Mouse (Mus musculus) neural tube, embryonic 11.5 days (tissue): ENCODE measurements around the gene Polr1d. TPM values are rescaled to one million over a fixed set of nuclear protein-coding genes. Genes with fewer than 3 reads are reported as not detected.

Experiments used
- ATAC-seq: fragments of 200-750 bp; cut with Nextera tagmentation; 2 replicates; pipeline ENCODE4 v1.8.0; 2017; ENCODE audit warnings: moderate number of reproducible peaks, mild to moderate bottlenecking, moderate TSS enrichment, moderate library complexity; ENCODE audit not compliant: insufficient read depth, low FRiP score, low TSS enrichment
- DNase-seq: peaks from one replicate; pipeline ENCODE4 v3.0.0-alpha.2; 2015; ENCODE audit warnings: low spot score
- H3K27ac ChIP-seq: fragments of 300-500 bp; sonication (generic); 2 replicates; pipeline ENCODE4 v1.5.1; 2014; ENCODE audit warnings: low read depth, mild to moderate bottlenecking, low read length
- H3K27me3 ChIP-seq: fragments of 300-500 bp; sonication (generic); 2 replicates; pipeline ENCODE4 v1.6.1; 2014; ENCODE audit warnings: mild to moderate bottlenecking, low read length, mixed read lengths; ENCODE audit not compliant: control insufficient read depth, insufficient read depth
- H3K36me3 ChIP-seq: fragments of 300-500 bp; sonication (generic); 2 replicates; pipeline ENCODE4 v1.6.1; 2014; ENCODE audit warnings: mild to moderate bottlenecking, low read length, moderate library complexity, mixed read lengths; ENCODE audit not compliant: control insufficient read depth, insufficient read depth
- H3K4me1 ChIP-seq: fragments of 300-500 bp; sonication (generic); 2 replicates; pipeline ENCODE4 v1.6.1; 2014; ENCODE audit warnings: low read length, mixed read lengths; ENCODE audit not compliant: control insufficient read depth, insufficient read depth
- H3K4me2 ChIP-seq: fragments of 300-500 bp; sonication (generic); 2 replicates; pipeline ENCODE4 v1.6.1; 2014; ENCODE audit warnings: low read depth, mild to moderate bottlenecking, moderate library complexity
- H3K4me3 ChIP-seq: fragments of 300-500 bp; sonication (generic); 2 replicates; pipeline ENCODE4 v1.5.1; 2014; ENCODE audit warnings: low read depth, low read length
- H3K9ac ChIP-seq: fragments of 300-500 bp; sonication (generic); 2 replicates; pipeline ENCODE4 v1.6.1; 2014; ENCODE audit warnings: mild to moderate bottlenecking, low read length
- H3K9me3 ChIP-seq: fragments of 300-500 bp; sonication (generic); 2 replicates; pipeline ENCODE4 v1.6.1; 2016; ENCODE audit warnings: low read length; ENCODE audit not compliant: control insufficient read depth
- WGBS: fragments of 180-500 bp; shearing (Covaris S2); extraction: QIAGEN DNeasy Blood & Tissue Kit; methylation state at CpG from one replicate; pipeline ENCODE4 v1.1.7; 2014; 5-methylcytosine and 5-hydroxymethylcytosine counted together
- polyA plus RNA-seq: library from polyadenylated mRNA; unstranded; fragments of >200 nt; fragmentation: Nextera tagmentation; extraction: Ambion mirVana; gene quantifications from 2 replicates; pipeline ENCODE4 v1.2.1, GENCODE M21; 2014

The Polr1d gene
- polyA plus RNA-seq, 1 experiment from 2014 or later, result 106 TPM

GRCm38 (mm10) chr5:147053071-147053470 is 23.8 kb upstream of the Polr1d start:
- H3K4me3 ChIP-seq, result no peak overlapping the region
- no peaks in the 10 kb centered on the region; the same call in 1 of the 2 replicates for H3K4me1 ChIP-seq
- H3K4me2 ChIP-seq, result no peak overlapping the region
- H3K36me3 ChIP-seq, result no peaks in the 10 kb centered on the region
- H3K27me3 ChIP-seq, result no peaks in the 10 kb centered on the region
- no peak overlapping the region for H3K27ac ChIP-seq
- no peak overlapping the region for H3K9ac ChIP-seq
- 91% methylated on average over 6 of the region's 6 CpGs for WGBS
- H3K9me3 ChIP-seq, result no peaks in the 10 kb centered on the region
- DNase-seq (no peak), ATAC-seq (no peak)

DNA sequence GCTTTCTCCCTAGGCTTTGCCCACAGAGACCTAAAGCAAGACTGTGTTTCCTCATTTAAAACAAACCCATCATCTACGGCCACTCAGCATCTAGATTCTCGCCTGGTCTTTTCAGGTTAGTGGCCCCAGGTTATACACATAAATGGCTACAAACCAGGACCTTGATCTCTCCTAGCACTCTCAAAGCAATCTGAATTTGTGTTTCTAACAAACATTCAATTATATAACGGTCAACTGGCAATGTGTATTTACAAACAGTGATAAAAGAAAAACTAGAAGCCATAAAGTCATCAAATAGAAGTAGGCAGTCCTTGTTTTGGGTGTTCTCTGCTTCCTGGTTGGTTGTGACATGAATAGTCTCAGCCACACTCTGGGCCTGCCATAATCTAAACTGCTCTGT is 23.4 kb upstream of the Polr1d start:
- no peaks in the 10 kb centered on the region for H3K27me3 ChIP-seq
- H3K9me3 ChIP-seq, result no peaks in the 10 kb centered on the region
- no peak overlapping the region for H3K9ac ChIP-seq
- no peak overlapping the region for H3K4me3 ChIP-seq
- ATAC-seq, result no peak
- 87% methylated on average over 3 of the region's 3 CpGs for WGBS
- H3K4me1 ChIP-seq, result no peaks in the 10 kb centered on the region; the same call in 1 of the 2 replicates
- H3K4me2 ChIP-seq, result no peak overlapping the region
- no peak for DNase-seq
- no peak overlapping the region for H3K27ac ChIP-seq
- no peaks in the 10 kb centered on the region for H3K36me3 ChIP-seq

DNA sequence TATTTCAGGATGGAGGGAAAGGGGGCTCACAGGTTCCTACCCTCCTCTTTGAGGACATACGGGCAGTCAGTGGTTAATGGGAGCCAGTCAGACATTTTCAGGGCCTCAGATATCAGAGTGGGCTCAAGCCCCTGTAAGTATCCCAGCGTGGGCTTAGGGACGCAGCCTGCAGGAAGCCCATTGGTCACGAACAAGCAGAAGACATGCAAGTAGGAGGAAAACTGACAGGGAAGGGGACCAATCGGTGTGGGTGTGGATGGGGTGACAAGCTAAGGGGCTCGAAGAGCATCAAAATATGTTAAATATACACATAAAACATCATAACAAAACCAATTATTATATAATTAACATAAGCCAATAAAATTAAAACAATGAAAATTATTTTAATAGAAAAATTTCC is 22.5 kb upstream of the Polr1d start:
- H3K36me3 ChIP-seq, result no peaks in the 10 kb centered on the region
- H3K27ac ChIP-seq, result no peak overlapping the region
- ATAC-seq, result no peak
- no peaks in the 10 kb centered on the region for H3K27me3 ChIP-seq
- no peak overlapping the region for H3K9ac ChIP-seq
- no peak overlapping the region for H3K4me2 ChIP-seq
- H3K9me3 ChIP-seq, result no peaks in the 10 kb centered on the region
- 90% methylated on average over 6 of the region's 6 CpGs for WGBS
- no peaks in the 10 kb centered on the region; the same call in 1 of the 2 replicates for H3K4me1 ChIP-seq
- DNase-seq, result no peak
- no peak overlapping the region for H3K4me3 ChIP-seq

GRCm38 (mm10) chr5:147054747-147055270 is 22.0 kb upstream of the Polr1d start:
- Histone ChIP-seq H3K27ac (no peak overlapping the region), H3K4me2 (no peak overlapping the region), H3K9ac (no peak overlapping the region), H3K9me3 (no peaks in the 10 kb centered on the region), H3K4me3 (no peak overlapping the region), H3K36me3 (no peaks in the 10 kb centered on the region), H3K4me1 (no peaks in the 10 kb centered on the region; the same call in 1 of the 2 replicates), H3K27me3 (no peaks in the 10 kb centered on the region)
- ATAC-seq (no peak), DNase-seq (no peak)
- 88% methylated on average over 2 of the region's 2 CpGs for WGBS

DNA sequence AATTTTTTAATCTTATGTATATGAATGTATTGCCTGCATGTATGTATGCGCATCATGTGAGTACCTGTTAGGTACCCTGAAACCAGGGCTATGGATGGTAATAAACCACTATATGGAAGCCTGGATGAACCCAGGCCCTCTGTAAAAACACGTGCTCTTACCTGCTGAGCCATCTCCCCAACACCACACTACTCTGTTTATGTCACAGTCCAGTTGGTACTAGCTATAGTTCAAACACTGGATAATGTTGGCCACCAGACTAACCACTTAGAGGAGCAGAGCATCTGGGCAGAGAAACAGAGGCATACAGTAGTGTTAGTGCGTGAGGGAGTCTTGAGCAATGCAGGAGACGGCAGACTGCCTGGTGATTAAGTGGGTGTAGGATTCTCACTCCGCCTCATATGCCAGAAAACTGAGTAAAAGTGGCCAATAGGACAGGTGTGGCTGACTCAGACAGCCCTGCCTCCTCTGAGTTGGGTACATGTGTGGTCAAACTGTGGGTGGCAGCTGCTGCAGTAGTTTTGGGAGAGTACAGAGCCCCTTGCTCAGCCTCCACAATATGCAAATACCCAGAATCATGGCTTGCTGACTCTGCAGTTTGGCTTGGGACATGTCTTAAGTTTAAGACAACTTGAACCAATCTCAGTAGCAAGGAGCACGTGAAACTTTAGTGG is 21.1 kb upstream of the Polr1d start:
- ATAC-seq (no peak), DNase-seq (no peak)
- H3K9me3 ChIP-seq, result no peaks in the 10 kb centered on the region
- H3K4me1 ChIP-seq, result no peaks in the 10 kb centered on the region; the same call in 1 of the 2 replicates
- H3K36me3 ChIP-seq, result no peaks in the 10 kb centered on the region
- H3K9ac ChIP-seq, result no peak overlapping the region
- no peak overlapping the region for H3K4me3 ChIP-seq
- no peak overlapping the region for H3K4me2 ChIP-seq
- H3K27me3 ChIP-seq, result no peaks in the 10 kb centered on the region
- 90% methylated on average over 6 of the region's 6 CpGs for WGBS
- H3K27ac ChIP-seq, result no peak overlapping the region

- WGBS, result 90% methylated on average over 10 of the region's 10 CpGs
- Histone ChIP-seq H3K4me1 (no peaks in the 10 kb centered on the region; the same call in 1 of the 2 replicates), H3K9me3 (no peaks in the 10 kb centered on the region), H3K9ac (no peak overlapping the region), H3K36me3 (no peaks in the 10 kb centered on the region), H3K27me3 (no peaks in the 10 kb centered on the region), H3K4me3 (no peak overlapping the region), H3K4me2 (no peak overlapping the region), H3K27ac (no peak overlapping the region)
- DNase-seq (no peak), ATAC-seq (no peak)
These were observed 20.0 kb upstream of the Polr1d start for GRCm38 (mm10) chr5:147056712-147057290.

- 87% methylated on average over 9 of the region's 9 CpGs for WGBS
- Histone ChIP-seq H3K9me3 (no peaks in the 10 kb centered on the region), H3K4me2 (no peak overlapping the region), H3K9ac (no peak overlapping the region), H3K36me3 (no peaks in the 10 kb centered on the region), H3K4me1 (no peaks in the 10 kb centered on the region), H3K4me3 (no peak overlapping the region), H3K27me3 (no peaks in the 10 kb centered on the region), H3K27ac (no peak overlapping the region)
- no peak for ATAC-seq
- no peak for DNase-seq
These were observed 19.0 kb upstream of the Polr1d start for GRCm38 (mm10) chr5:147057626-147058414.

DNA sequence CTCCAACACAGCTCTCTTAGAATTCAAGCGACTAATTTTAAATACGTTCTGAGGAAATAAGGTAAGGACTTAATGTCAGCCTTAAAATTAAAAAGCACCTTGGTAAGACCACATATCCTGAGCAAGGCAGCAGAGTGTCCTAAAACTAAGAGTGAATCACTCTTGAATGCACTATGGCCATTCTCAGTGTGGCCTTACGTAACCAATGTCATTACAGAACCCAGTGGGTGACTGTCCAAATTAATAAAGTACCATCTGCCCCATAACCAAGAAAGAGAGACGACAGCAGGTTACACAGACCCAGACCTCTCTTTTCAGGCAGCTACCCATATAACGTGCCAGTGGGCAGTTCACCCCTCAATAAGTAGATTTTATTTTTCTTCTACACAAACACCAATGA is 18.2 kb upstream of the Polr1d start:
- H3K9me3 ChIP-seq, result no peaks in the 10 kb centered on the region
- 87% methylated on average over 5 of the region's 5 CpGs for WGBS
- no peak overlapping the region for H3K4me2 ChIP-seq
- H3K9ac ChIP-seq, result no peak overlapping the region
- no peak for ATAC-seq
- H3K4me1 ChIP-seq, result no peaks in the 10 kb centered on the region
- no peak overlapping the region for H3K27ac ChIP-seq
- no peaks in the 10 kb centered on the region for H3K36me3 ChIP-seq
- H3K4me3 ChIP-seq, result no peak overlapping the region
- H3K27me3 ChIP-seq, result no peaks in the 10 kb centered on the region
- DNase-seq, result no peak
